Mouse (Mus musculus) ES-E14 (cell line): Measurements from ENCODE around the gene Acvr1c. TPM values are rescaled to one million over a fixed set of nuclear protein-coding genes. Genes with fewer than 3 reads are reported as not detected.

Experiments used
- DNase-seq: peaks from one replicate; pipeline ENCODE4 v3.0.0-alpha.2; 2013; ENCODE audit warnings: low read depth, low spot score
- H3K27ac ChIP-seq: 2 replicates; pipeline ENCODE4 v1.5.1; 2012; ENCODE audit warnings: low read depth, mild to moderate bottlenecking, low read length, moderate library complexity, mixed read lengths; ENCODE audit not compliant: poor library complexity, insufficient read depth, severe bottlenecking
- H3K36me3 ChIP-seq: 2 replicates; pipeline ENCODE4 v1.6.1; 2012; ENCODE audit warnings: mild to moderate bottlenecking, low read length, moderate library complexity, mixed read lengths; ENCODE audit not compliant: control insufficient read depth, poor library complexity, insufficient read depth, severe bottlenecking
- H3K4me1 ChIP-seq, 2 experiments: fragments of 150-350 bp in 1 of 2; sonication (generic) in 1 of 2; 2 replicates each; pipeline ENCODE4 v1.6.1; 2012; ENCODE audit warnings: low read length in 2 of 2, mild to moderate bottlenecking in 1 of 2, mixed read lengths in 1 of 2; ENCODE audit not compliant: control insufficient read depth in 2 of 2, insufficient read depth in 2 of 2, poor library complexity in 1 of 2
- H3K4me3 ChIP-seq, 2 experiments: fragments of 150-350 bp in 1 of 2; sonication (generic) in 1 of 2; 2 replicates each; pipeline ENCODE4 v1.5.1; 2012; ENCODE audit warnings: low read length in 2 of 2, low read depth in 1 of 2, mild to moderate bottlenecking in 1 of 2, mixed read lengths in 1 of 2; ENCODE audit not compliant: insufficient read depth in 1 of 2, poor library complexity in 1 of 2, severe bottlenecking in 1 of 2
- H3K9ac ChIP-seq: 2 replicates; pipeline ENCODE4 v1.6.1; 2012; ENCODE audit warnings: low read depth, mild to moderate bottlenecking, low read length, mixed read lengths; ENCODE audit not compliant: poor library complexity, insufficient read depth, severe bottlenecking
- H3K9me3 ChIP-seq: fragments of 150-350 bp; sonication (generic); 2 replicates; pipeline ENCODE4 v1.6.1; 2012; ENCODE audit warnings: low read depth, mild to moderate bottlenecking, low read length; ENCODE audit not compliant: control insufficient read depth, insufficient read depth
- CHD2 ChIP-seq: IDR thresholded peaks from 2 replicates; pipeline ENCODE4 v1.6.1; 2014; ENCODE audit warnings: mild to moderate bottlenecking, low read depth, low read length, inconsistent platforms
- HCFC1 ChIP-seq: IDR thresholded peaks from 2 replicates; pipeline ENCODE4 v1.6.1; 2012; ENCODE audit warnings: low read length, inconsistent platforms, borderline replicate concordance; ENCODE audit not compliant: insufficient read depth
- MAFK ChIP-seq: IDR thresholded peaks from 2 replicates; pipeline ENCODE4 v1.6.1; 2014; ENCODE audit warnings: mild to moderate bottlenecking, low read depth, low read length, inconsistent platforms; ENCODE audit not compliant: insufficient read depth
- ZC3H11A ChIP-seq: IDR thresholded peaks from 2 replicates; pipeline ENCODE4 v1.6.1; 2012; ENCODE audit warnings: low read depth, mild to moderate bottlenecking, inconsistent platforms, low read length, borderline replicate concordance
- ZNF384 ChIP-seq: IDR thresholded peaks from 2 replicates; pipeline ENCODE4 v1.6.1; 2012; ENCODE audit warnings: low read depth, low read length, inconsistent platforms
- in situ Hi-C, 2 experiments: fragments of 600-800 bp; cut with MboI; formaldehyde crosslinking; loops; one replicate each; pipeline ENCODE4 v1.15.1; 2025; ENCODE audit warnings: low sequenced_read_pairs in 2 of 2, inconsistent platforms in 1 of 2; ENCODE audit not compliant: unreplicated experiment in 2 of 2
- total RNA-seq: library from RNA; depleted of rRNA; stranded (reverse); fragments of 300-350 nt; gene quantifications from 2 replicates; pipeline ENCODE4 v1.2.3, GENCODE M21; 2012; rRNA removed

Gene Acvr1c
- total RNA-seq = not detected in 2 replicates

- Histone ChIP-seq H3K9ac (peak within 1 kb of the TSS; percentile 16; the same call in 1 of the 2 replicates), H3K4me3 (peak within 1 kb of the TSS; percentile 66 to 76), H3K27ac (no peak within 1 kb of the TSS), H3K4me1 (peaks cover 0 to 3% of the 10 kb centered on the region in 2 experiments; a peak in 1 of 4 replicates), H3K9me3 (no peaks in the 10 kb centered on the region), H3K36me3 (no peaks in the 10 kb centered on the region)
- TF ChIP-seq HCFC1 (no peak), MAFK (no peak), ZNF384 (no peak), ZC3H11A (no peak), CHD2 (no peak)
- no peak for DNase-seq
- in situ Hi-C loops = no loop called here
These were observed at the start of gene Acvr1c for GRCm38 (mm10) chr2:58357414-58358131. Gene Acvr1c (minus strand): TSS chr2:58357895.

- H3K4me3 ChIP-seq = no peak overlapping the region
- in situ Hi-C loops = loop anchor here in 1 of 2 experiments (25.0 kb wide), 1 partner anchor 366 kb away; no protein-coding TSS in a partner anchor
- no peak overlapping the region for H3K27ac ChIP-seq
- no peak for DNase-seq
- no peaks in the 10 kb centered on the region for H3K9me3 ChIP-seq
- H3K36me3 ChIP-seq = no peaks in the 10 kb centered on the region
- no peaks in the 10 kb centered on the region for H3K4me1 ChIP-seq
- no peak overlapping the region for H3K9ac ChIP-seq
- TF ChIP-seq MAFK (no peak), CHD2 (no peak), ZNF384 (no peak), ZC3H11A (no peak), HCFC1 (no peak)
These were observed 45.8 kb upstream of the Acvr1c start for GRCm38 (mm10) chr2:58403481-58403880.

- in situ Hi-C loops = no loop called here
- H3K36me3 ChIP-seq = no peaks in the 10 kb centered on the region
- no peaks in the 10 kb centered on the region for H3K4me1 ChIP-seq
- no peak overlapping the region for H3K4me3 ChIP-seq
- TF ChIP-seq CHD2 (no peak), ZC3H11A (no peak), MAFK (no peak), HCFC1 (no peak), ZNF384 (no peak)
- H3K9me3 ChIP-seq = no peaks in the 10 kb centered on the region
- no peak overlapping the region for H3K27ac ChIP-seq
- no peak for DNase-seq
- no peak overlapping the region for H3K9ac ChIP-seq
These were observed 30.9 kb upstream of the Acvr1c start for GRCm38 (mm10) chr2:58388601-58389000.

GRCm38 (mm10) chr2:58380020-58380419 lies 22.3 kb upstream of the Acvr1c start:
- in situ Hi-C loops = no loop called here
- Histone ChIP-seq H3K27ac (no peak overlapping the region), H3K36me3 (no peaks in the 10 kb centered on the region), H3K9me3 (no peaks in the 10 kb centered on the region), H3K9ac (no peak overlapping the region), H3K4me1 (no peaks in the 10 kb centered on the region), H3K4me3 (no peak overlapping the region)
- TF ChIP-seq ZNF384 (no peak), CHD2 (no peak), MAFK (no peak), HCFC1 (no peak), ZC3H11A (no peak)
- no peak for DNase-seq
